Mouse (Mus musculus) spleen, adult 2 months (tissue): ENCODE results near the gene Gclm. TPM values are rescaled to one million over a fixed set of nuclear protein-coding genes. Genes with fewer than 3 reads are reported as not detected.

Source experiments
- DNase-seq, 2 experiments: peaks; one replicate each; pipeline versions ENCODE4 v3.0.0 to v3.0.0-alpha.2; 2012 to 2021; ENCODE audit warnings: low spot score in 2 of 2, low read depth in 1 of 2
- H3K27ac ChIP-seq: fragments of 200-500 bp; 2 replicates; pipeline ENCODE4 v1.5.1; 2012; ENCODE audit warnings: low read length, inconsistent platforms; ENCODE audit not compliant: insufficient read depth
- H3K27me3 ChIP-seq: fragments of 200-500 bp; 2 replicates; pipeline ENCODE4 v1.6.1; 2012; ENCODE audit warnings: mild to moderate bottlenecking, moderate library complexity, low read length, inconsistent platforms; ENCODE audit not compliant: control insufficient read depth, insufficient read depth
- H3K36me3 ChIP-seq: fragments of 200-500 bp; 2 replicates; pipeline ENCODE4 v1.6.1; 2012; ENCODE audit warnings: mild to moderate bottlenecking, low read length, inconsistent platforms; ENCODE audit not compliant: control insufficient read depth, insufficient read depth
- H3K4me1 ChIP-seq: fragments of 200-500 bp; 2 replicates; pipeline ENCODE4 v1.6.1; 2011; ENCODE audit warnings: inconsistent platforms; ENCODE audit not compliant: control insufficient read depth, insufficient read depth, insufficient read length
- H3K4me3 ChIP-seq: fragments of 200-500 bp; 2 replicates; pipeline ENCODE4 v1.5.1; 2011; ENCODE audit warnings: mild to moderate bottlenecking, inconsistent platforms; ENCODE audit not compliant: insufficient read depth, insufficient read length; ENCODE audit errors: extremely low read depth
- CTCF ChIP-seq: fragments of 200-500 bp; IDR thresholded peaks from 2 replicates; pipeline ENCODE4 v1.5.1; 2011; ENCODE audit warnings: mild to moderate bottlenecking, inconsistent platforms; ENCODE audit not compliant: insufficient read depth, insufficient read length, insufficient replicate concordance; ENCODE audit errors: extremely low read depth
- POLR2A ChIP-seq: fragments of 200-500 bp; IDR thresholded peaks from 2 replicates; pipeline ENCODE4 v1.6.1; 2011; ENCODE audit warnings: low read depth, low read length, inconsistent platforms
- WGBS: fragments of 180-500 bp; shearing (Covaris S2); methylation state at CpG from one replicate; pipeline ENCODE4 v1.1.7; 2018; 5-methylcytosine and 5-hydroxymethylcytosine counted together
- polyA plus RNA-seq: library from polyadenylated mRNA; depleted of rRNA; stranded (reverse); fragments of >200 nt; gene quantifications from 2 replicates; pipeline ENCODE4 v1.2.3, GENCODE M21; 2012; rRNA removed

The Gclm gene
- 89.3 and 98.1 TPM in 2 replicates for polyA plus RNA-seq

- peak; percentile 83 to 92 for DNase-seq
Measured at GRCm38 (mm10) chr3:122245215-122245877, at the start of gene Gclm. Gene Gclm, plus strand, starts transcription at chr3:122245557.

GRCm38 (mm10) chr3:122196621-122197298 lies 48.6 kb upstream of the Gclm start:
- no peaks in the 10 kb centered on the region for H3K4me1 ChIP-seq
- no peak overlapping the region for H3K4me3 ChIP-seq
- TF ChIP-seq POLR2A: no peak
- TF ChIP-seq CTCF: no peak
- H3K27ac ChIP-seq: no peak overlapping the region
- 91% methylated on average over 4 of the region's 4 CpGs for WGBS
- DNase-seq: no peak
- no peaks in the 10 kb centered on the region for H3K36me3 ChIP-seq
- no peaks in the 10 kb centered on the region for H3K27me3 ChIP-seq

More at GRCm38 (mm10) chr3:122245215-122245877, at the start of gene Gclm:
- Histone ChIP-seq H3K27ac (peak within 1 kb of the TSS; percentile 72), H3K4me3 (peak within 1 kb of the TSS; percentile 82), H3K27me3 (no peaks in the 10 kb centered on the region), H3K4me1 (no peaks in the 10 kb centered on the region; the same call in 1 of the 2 replicates), H3K36me3 (no peaks in the 10 kb centered on the region)
- WGBS: under 1% methylated on average over 81 of the region's 90 CpGs
- peak; percentile 75 for TF ChIP-seq CTCF
- no peak; the same call in 1 of the 2 replicates for TF ChIP-seq POLR2A

- TF ChIP-seq CTCF (no peak), POLR2A (no peak)
- Histone ChIP-seq H3K4me3 (no peak overlapping the region), H3K36me3 (no peaks in the 10 kb centered on the region), H3K4me1 (no peaks in the 10 kb centered on the region; the same call in 1 of the 2 replicates), H3K27ac (no peak overlapping the region), H3K27me3 (no peaks in the 10 kb centered on the region)
- no peak for DNase-seq
- WGBS: 83% methylated on average over 2 of the region's 2 CpGs
Measured at GRCm38 (mm10) chr3:122198532-122198931, 46.8 kb upstream of the Gclm start.

- TF ChIP-seq POLR2A (no peak), CTCF (no peak)
- no peaks in the 10 kb centered on the region for H3K27me3 ChIP-seq
- no peak overlapping the region for H3K27ac ChIP-seq
- no peak for DNase-seq
- WGBS: 58% methylated on average over 8 of the region's 8 CpGs
- H3K4me1 ChIP-seq: no peaks in the 10 kb centered on the region; the same call in 1 of the 2 replicates
- H3K4me3 ChIP-seq: no peak overlapping the region
- H3K36me3 ChIP-seq: no peaks in the 10 kb centered on the region
Measured at GRCm38 (mm10) chr3:122198966-122199381, 46.4 kb upstream of the Gclm start.

- no peaks in the 10 kb centered on the region for H3K27me3 ChIP-seq
- H3K4me1 ChIP-seq: no peaks in the 10 kb centered on the region; the same call in 1 of the 2 replicates
- no peaks in the 10 kb centered on the region for H3K36me3 ChIP-seq
- no peak overlapping the region for H3K27ac ChIP-seq
- WGBS: 95% methylated on average over 4 of the region's 4 CpGs
- no peak overlapping the region for H3K4me3 ChIP-seq
- DNase-seq: no peak
- no peak for TF ChIP-seq CTCF
- TF ChIP-seq POLR2A: no peak
Measured at GRCm38 (mm10) chr3:122199600-122199999, 45.8 kb upstream of the Gclm start.

- H3K27ac ChIP-seq: no peak overlapping the region
- no peaks in the 10 kb centered on the region; the same call in 1 of the 2 replicates for H3K4me1 ChIP-seq
- no peak for DNase-seq
- TF ChIP-seq POLR2A: no peak
- H3K27me3 ChIP-seq: no peaks in the 10 kb centered on the region
- no peaks in the 10 kb centered on the region for H3K36me3 ChIP-seq
- 89% methylated on average over 5 of the region's 5 CpGs for WGBS
- no peak overlapping the region for H3K4me3 ChIP-seq
Measured at GRCm38 (mm10) chr3:122200017-122200416, 45.3 kb upstream of the Gclm start.

GRCm38 (mm10) chr3:122200447-122200846 lies 44.9 kb upstream of the Gclm start:
- Histone ChIP-seq H3K4me1 (no peaks in the 10 kb centered on the region; the same call in 1 of the 2 replicates), H3K4me3 (no peak overlapping the region), H3K27me3 (no peaks in the 10 kb centered on the region), H3K27ac (no peak overlapping the region), H3K36me3 (no peaks in the 10 kb centered on the region)
- DNase-seq: no peak
- WGBS: 87% methylated on average over 5 of the region's 5 CpGs
- TF ChIP-seq POLR2A: no peak
- no peak for TF ChIP-seq CTCF
